Mouse (Mus musculus) ovary, postnatal 36 days (tissue): ENCODE measurements around the gene Slc1a5.

Experiments
- DNase-seq: peaks from one replicate; pipeline ENCODE4 v3.0.0; 2022; ENCODE audit warnings: low spot score, mixed read lengths

Gene Slc1a5

DNA sequence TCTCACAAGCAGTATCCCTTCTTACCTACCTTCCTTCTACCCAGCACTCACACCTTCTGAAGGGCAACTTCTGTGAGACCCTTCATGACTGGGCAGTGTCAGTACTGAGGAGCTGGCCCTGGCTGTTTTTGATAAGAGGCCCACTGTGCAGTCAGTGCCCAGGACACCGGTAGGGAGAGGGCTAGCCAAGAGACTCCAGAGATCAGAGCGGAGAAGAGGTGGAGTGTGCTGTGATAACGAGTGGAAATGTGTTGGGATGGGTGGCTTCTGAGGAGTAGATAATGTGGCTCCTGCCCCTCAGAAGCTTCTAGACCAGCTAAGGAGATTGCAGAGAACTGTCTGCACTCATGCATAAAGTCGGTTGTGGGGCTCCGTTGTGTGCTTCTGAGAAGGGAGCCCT is 38.7 kb downstream of the Slc1a5 start:
- no peak for DNase-seq

DNA sequence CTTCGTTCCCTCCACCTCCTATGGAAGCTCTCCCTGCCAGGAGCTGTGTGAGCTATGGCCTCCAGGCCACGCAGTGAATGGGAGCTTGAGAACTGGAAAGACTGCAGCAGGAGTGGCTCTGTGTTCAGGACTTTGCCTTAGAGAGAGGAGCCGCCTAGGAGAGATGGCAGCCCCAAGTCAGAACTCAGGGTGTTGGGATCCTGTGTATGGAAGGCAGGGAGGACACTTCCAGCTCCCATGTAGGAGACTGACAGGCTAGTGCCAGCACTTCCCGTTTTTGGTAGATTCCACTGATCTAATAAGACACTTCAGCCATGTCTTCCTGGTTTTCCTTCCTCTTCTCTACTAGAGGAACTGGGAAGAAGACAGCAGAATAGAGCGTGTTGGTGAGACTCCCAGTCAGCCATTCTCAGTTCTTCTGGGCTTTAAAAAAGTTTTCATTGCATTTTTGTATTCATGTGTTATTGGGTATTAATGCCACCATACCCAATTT is 39.2 kb downstream of the Slc1a5 start:
- no peak for DNase-seq

DNA sequence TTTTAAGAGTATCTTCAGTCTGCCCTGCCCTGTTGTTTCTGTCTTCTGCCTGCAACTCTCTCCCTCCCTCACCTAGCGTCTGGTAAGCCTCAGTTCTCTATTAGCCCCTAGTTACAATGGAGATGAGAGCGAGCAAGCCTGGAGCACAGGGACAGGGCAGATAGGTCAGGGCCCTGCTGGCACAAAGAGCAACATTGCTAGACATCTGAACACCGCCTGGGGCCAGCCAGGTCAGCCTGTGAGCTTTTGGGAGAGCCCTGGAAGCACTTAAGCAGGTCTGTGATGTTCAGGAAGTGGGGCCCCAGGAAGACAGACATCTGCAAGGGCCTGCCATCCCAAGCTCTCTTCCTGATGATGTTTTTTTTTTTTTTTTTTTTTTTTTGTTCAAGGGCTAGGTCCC is 40.0 kb downstream of the Slc1a5 start:
- no peak for DNase-seq

DNA sequence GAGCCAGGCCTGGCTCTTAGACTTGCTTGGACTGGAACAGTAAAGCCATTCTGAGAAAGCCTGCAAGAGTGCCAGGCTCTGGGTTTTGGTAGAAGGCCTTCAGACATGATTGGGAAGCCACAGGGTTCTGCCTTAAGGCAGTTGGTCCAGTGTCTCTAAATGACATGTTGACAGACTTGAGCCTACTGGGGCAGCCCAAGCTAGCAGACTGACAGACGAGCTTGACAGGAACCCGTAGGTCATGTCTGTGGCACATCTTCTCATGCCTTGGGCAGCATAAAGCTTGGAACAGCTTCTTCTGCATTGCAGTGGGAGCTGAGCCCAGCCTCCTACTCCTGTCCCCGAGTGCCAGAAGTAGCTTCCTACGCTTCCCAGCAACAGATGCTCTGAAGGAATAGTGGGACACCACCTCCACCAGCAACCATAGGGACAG is 40.5 kb downstream of the Slc1a5 start:
- no peak for DNase-seq

DNA sequence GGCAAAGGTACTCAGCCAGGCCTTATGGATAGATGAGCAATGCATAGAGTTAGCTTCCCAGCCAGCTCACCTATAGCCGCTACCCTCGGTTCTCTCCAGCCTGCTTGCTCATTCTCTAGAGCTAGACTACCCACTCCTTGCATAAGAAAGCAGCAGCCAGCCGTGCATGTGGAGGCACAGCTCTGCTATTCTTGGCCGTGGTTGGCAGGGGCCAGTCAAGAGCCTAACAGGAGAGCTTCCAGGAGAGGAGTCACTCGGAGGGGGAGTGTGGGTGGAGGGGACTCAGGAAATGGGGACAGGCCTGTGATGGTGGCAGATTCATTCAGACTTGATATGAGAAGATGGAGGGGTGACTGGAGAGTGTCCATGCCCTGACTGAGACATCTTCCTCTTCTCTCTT is 42.6 kb downstream of the Slc1a5 start:
- no peak for DNase-seq

DNA sequence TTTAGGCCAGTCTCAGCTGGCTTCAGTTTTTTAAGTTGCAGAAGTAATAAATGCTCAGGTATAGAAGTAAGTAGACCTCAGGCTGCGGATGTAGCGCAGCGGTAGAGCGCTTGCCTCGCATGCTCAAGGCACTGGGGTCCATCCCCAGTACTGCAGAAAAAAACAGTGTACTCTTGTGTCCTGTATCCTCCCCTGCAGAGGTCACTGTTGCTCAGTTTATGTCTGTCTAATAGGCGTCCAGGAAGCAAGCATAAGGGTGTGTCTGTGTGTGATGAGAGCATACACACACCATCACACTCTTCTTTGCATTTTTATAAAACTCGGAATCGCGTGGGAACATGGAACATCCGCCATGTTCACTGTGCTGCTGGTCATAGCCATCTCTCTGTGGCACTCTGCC is 44.6 kb downstream of the Slc1a5 start:
- no peak for DNase-seq

DNA sequence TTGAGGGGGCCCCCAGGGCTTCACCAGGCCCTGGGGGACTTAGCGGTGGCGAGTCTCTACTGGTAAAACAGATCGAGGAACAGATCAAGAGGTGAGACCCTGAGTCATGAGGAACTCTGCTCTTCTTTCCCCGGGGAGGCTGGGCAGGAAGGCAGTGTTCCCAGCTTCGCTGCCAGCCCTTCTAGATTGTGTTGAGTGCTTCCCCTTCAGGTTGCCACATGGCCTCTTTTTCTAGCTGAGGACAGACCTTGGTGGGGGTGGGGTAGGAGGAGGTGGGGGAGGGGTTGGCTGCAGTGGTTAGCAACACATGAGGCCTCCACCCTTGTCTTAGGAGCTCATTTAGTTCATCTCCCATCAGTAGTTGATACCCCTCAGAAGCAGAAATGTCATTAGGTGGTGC is 45.4 kb downstream of the Slc1a5 start:
- no peak for DNase-seq

DNA sequence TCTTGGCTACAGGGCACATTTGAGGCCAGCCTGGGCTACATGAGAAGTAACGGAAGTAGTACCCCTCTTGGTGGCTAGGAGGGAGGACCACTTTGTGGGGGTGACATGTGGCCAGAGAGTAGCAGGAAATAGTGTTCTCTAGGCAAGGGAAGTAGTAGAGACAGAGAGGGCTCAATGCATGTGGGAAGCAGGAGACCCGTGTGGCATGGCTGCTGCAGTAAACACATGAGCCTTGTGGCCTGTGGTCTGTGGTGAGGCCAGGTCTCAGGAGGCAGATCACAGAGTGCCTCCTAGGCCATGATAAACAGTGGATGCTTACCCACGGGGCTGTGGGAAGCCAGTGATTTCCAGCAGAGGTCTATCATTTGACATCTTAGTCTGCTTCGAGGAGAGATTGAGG is 46.1 kb downstream of the Slc1a5 start:
- DNase-seq: no peak

DNA sequence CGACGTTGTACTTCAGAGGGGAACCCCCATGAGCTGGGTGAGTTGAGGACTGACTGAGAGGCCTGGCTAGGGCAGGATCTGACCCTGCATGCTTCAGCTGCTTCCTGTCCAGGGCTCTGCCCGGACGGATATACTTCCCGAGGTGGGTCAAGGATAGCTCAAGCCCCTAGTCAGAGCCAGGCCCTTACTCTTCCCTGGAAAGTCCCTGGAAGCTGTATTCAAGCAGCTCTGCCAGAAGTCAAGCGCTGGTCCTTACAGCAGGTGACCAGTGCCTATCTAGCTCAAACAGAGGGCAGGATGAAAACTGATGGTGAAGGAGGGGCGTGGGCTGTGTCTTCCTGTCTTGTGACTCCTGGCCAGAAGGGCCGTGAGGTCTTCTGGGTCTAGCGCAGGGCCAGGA is 49.3 kb downstream of the Slc1a5 start:
- no peak for DNase-seq

DNA sequence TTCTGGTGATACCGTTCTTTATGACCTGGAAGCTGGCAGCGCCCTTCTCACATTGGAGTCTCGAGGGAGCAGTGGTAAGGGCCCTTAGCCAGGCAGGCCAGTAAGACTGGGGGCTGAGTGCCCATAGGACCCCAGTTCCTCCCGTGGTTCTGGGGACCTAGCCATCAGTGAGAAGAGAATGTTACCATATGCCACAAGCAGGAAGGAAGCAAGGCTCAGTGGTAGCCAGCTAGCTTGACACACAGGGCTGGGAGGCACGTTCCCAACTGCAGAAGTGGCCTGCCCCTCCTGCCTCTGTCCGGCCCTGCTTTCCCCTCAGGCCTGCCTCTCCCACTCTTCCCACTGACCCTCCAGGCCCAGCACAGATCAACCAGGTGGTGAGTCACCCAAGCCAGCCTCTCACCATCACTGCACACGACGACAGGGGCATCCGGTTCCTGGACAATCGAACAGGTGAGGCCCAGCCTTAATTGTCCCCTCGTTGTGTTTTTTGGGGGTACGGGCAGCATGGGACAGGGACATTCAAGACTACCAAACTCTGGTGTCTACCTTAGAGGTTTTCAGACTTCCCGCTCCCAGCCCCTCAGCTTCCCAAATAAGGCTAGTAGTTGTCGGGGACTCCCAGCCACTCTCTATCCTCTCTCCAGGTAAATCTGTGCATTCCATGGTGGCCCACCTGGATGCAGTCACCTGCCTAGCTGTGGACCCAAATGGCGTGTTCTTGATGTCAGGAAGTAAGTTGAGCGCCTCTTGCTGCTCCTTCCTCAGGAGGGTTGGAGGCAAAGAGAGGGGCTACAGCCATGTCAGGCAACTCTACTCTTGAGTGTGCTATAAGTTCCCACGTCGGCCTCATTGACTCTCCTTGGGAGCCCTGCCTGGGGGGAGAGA is 57.0 kb downstream of the Slc1a5 start:
- no peak for DNase-seq

DNA sequence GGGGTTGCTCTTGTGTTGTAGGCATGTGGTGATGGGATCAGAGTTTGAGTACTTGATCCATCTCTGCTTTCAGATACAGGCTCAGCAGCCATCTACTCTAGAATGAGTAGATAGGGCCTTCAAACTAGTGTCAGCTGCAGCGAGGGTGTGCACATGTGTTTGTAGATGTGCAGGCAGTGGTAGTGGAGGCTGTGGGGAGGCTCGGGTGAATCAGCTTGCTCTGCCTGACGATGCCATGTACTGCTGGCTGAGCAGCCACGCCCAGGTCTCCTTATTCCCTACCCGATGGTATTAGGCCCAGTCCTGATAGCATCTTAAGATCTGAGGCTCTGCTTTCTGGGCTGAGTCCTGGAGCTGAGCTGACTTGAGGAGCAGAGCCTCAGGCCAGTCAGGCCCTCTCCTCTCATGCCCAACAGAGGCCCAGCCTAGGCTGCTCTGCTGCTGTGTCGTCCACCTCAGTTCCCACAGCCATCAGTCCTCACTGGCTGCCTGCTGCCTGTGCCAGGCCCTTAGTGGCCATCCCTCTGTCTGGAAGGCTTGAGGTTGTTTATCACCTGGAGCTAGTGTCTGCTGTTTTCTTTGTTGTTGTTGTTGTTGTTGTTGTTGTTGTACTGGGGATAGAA is 57.8 kb downstream of the Slc1a5 start:
- no peak for DNase-seq

DNA sequence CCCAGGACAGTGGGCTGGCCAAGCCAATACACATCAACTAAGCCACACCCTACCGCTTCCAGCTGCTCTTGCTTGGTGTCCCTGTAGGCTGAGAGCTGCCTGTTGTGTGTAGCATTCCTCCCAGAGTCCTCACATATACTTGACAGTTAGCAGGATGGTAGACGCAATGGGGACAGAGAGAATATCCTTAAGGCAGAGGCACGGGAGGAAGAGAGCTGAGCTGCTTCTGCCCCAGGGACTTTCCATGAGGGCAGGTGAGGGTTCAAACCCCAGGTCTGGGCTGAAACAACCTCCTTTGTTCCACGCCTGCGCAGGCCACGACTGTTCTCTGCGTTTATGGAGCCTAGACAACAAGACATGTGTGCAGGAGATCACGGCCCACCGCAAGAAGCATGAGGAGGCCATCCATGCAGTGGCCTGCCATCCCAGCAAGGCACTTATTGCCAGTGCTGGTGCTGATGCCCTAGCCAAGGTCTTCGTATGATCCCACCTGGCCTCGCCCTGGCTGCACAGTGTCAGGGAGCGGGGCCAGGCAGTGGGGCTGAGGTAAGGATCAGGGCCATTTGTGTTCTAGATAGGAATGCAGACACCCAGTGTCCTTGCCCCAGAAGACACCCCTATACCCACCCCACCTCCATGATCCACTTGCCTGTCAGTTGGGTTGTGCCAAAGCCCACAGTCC is 58.4 kb downstream of the Slc1a5 start:
- DNase-seq: no peak

DNA sequence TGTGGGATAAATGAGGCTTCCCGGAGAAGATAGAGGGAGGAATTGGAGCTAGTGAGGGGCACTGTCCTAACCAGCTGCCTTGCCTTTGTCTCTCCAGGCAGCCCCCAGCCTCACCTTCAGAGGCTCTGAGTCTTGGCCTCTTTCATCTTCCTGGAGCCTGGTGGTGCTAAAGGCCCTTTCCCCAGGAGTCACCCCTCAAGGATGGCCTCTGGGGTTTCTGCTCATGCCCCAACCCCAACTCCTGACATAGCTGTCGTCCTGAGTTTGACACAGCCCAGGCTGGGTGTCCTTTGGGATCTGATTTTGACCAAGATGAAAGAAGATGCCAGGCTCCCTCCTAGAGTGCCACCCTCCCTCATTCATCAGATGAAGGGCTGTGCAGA is 59.0 kb downstream of the Slc1a5 start:
- no peak for DNase-seq

DNA sequence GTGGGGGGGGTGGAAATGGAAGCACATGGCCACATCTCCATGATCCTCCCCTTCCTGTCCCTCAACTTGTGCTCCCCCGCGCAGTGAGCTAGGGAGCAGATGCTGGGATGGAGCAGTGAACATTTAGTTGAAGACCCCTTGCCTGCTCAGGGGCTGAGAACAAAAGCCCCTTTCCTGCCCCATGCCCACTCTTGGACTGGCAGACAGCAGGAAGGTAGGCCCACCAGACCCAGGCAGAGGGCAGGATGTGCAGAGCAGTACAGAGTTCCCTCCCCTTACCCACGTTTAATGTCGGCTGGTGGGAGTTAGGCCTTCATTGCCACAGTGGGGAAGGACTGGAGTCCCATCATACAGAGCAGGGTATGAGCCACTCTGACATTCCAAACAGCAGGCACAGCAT is 59.9 kb downstream of the Slc1a5 start:
- no peak for DNase-seq

DNA sequence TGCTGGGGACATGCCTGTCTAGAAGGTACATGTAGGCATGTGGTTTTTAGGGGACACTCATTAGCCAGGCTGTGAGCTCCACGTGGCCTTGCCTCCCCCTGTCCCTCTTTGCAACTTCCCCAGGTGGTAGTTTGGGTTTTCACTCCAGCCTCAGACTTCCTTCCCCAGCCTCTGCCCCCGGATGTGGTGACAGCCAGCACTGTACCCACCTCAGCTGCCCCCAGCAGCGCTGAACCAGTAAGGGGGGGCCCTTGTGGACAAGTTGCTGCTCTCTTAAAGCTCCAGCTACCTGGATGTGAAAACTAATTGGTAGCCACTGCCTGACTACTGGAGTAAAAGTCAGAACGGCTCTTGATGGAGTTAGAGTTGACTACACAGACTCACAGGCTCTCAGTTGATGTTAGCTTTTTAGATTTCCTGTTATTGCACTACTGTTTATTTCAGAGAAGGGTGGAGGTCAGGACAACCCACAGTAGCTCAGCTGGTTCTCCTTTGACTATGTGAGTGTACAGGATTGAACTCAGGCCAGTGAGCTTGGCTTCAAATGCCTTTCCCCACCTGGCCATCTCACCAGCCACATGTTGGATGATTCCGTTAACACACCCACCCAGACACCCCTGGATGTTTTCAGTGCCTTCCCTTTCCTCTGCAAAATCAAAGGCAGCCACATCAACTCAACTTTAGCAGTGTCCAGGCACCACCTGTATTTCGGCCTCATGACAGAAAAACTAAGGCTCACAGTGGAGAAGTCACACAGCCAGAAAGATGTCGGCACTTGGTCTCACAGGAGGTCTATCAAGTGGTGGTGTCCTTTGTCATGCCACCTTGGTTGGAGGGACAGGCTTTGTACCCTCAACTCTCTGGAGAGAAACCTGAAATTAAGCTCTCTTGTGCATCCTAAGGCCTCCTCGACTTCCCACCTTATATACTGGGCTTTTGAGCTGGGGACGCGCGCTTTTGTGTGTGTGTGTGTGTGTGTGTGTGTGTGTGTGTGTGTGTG is 60.7 kb downstream of the Slc1a5 start:
- DNase-seq: no peak

DNA sequence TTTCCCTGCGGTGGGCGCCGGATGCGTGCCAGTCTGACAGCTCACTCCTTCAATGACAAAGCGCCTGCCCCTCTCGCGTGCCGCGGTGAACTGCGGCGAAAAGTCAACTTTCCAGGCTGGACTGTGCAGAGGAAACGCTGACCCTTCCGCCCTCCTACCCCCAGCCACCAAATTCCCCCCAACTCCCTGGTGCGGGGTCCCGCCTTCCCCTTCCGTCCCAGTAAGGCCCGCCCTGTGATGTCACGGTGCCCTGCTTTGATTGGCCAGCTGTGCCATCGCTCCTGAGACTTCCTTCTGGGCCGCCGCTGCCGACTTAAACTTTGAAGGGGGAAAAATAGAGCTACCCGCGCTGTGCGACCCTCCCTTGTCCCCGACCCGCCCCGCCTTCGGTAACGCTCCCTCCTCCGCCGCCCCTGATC is 61.5 kb downstream of the Slc1a5 start, which contains the start of gene Prkd2:
TSS of gene Prkd2 (plus strand) at position 258 of the 419 bp plus-strand sequence.
- peak; percentile 88 for DNase-seq

DNA sequence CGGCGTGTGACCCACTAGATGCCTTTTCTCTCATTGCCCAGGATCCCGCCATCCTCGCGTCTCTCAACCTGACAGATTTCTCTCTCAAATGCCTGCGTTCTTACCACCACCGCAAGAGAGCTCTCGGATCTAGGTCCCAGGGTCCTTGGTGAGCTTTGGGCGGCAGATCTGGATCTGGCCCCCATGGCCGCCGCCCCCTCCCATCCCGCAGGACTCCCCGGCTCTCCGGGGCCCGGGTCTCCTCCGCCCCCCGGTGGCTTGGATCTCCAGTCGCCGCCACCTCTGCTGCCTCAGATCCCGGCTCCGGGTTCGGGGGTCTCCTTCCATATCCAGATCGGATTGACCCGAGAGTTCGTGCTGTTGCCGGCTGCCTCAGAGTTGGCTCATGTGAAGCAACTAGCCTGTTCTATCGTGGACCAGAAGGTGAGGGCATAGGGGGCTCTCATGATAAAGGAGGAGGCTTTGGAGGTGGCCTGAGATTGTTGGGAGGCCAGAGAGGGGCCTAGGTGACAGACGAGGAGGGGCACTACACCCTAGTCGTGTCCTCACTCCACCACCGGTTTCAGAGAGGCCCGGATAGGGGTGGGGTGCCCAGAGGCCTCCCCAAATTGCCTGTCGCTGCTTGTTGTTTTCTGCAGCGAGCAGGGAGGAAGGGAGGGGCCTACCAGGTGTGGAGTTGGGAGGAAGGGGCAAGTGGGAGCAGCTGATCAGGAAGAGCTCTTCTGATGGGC is 62.5 kb downstream of the Slc1a5 start:
- no peak for DNase-seq

DNA sequence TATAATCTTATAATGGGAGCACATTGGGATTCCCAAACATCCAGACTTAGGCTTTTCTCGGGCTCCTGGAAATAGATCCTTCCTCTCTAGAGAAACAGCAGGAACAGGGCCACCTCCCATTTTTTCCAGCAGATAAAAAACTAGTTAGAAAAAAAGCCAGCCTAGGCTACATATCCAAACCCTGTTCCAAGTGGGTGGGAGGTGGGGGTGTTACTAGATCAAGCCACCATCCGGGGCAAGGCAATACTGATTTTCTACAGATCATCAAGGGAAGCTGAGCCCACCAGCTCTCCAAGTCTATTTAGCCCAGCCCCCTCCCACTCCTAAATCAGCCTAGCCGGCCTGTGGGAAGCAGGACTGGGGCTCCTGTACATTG is 63.5 kb downstream of the Slc1a5 start:
- no peak for DNase-seq

DNA sequence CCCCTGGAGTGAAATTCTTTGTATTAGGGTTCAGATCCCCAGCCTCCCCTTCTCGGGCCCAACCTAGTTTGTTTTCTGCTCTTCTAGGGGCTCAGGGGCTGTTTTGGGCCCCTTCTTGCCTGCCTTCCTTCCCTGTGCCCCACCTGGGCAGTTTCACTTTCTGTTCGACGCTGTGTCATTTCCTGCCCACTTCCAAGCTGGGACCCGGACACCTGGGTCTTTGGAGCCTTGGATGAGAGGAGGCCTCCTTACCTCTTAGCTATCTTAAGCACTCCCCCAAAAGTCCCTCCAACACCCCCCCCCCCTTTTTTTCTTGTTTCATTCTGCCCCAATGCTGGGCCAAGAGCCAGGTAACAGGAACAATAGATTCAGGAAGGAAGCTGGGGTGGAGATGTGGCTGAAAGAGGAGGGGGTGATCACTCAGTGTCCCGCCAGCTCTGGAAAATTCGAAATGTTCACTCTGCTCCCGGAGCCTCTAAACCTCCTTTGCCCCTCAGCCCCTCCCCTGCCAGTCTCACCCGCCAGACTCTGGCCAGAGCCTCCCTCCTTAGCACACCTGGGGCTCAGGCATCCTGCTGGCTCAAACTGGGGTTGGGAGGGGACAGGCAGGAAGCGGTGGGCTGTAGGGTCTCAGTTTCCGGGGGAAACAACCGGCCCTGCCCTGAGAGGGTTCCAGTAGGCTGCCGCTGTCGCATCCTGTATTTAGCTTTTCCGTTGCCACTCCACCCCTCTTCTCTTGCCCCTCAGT is 64.1 kb downstream of the Slc1a5 start:
- no peak for DNase-seq

DNA sequence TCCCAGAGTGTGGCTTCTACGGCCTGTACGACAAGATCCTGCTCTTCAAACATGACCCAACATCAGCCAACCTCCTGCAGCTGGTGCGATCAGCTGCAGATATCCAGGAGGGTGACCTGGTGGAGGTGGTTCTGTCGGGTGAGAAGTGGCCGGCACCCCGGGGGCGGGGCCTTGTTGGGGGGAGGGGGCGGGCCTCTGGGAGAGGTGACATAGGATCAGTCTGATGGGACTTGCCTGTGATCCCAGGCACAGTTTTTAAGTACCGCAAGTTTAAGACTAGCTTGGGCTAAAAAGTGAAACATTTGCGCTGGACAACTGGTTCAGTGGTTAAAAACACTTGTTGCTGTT is 64.7 kb downstream of the Slc1a5 start:
- DNase-seq: no peak
